Comparison of ENCODE assay signal across 13 mouse cellular contexts in genomic region chr17:79099866-79100265, GRCm38 (mm10). TPM values are rescaled to one million over a fixed set of nuclear protein-coding genes. Genes with fewer than 3 reads are reported as not detected.
DNase-seq lines count a peak whose midpoint lies in the region; ATAC-seq and TF ChIP-seq lines count a peak whose summit lies in the region.
"Had no signal": no experiment of that assay in that cellular context is flagged by ENCODE, and none has a peak within 500 bp of the region (broad histone marks: within the 10 kb centered on the region; RNA-seq: fewer than 3 reads in every experiment).

No protein-coding gene starts in this region.

- no peak overlapping the region; the same call in 1 of the 2 replicates for H3K27ac ChIP-seq in heart, postnatal 0 days (ENCODE audit: low read depth)
- no peak overlapping the region for H3K27ac ChIP-seq in heart, adult 2 months
- H3K27ac ChIP-seq in forebrain, embryonic 15.5 days (replicated peaks) = no peak overlapping the region
- H3K27ac ChIP-seq: hindbrain, embryonic 13.5 days had no signal

- no peaks in the 10 kb centered on the region for H3K79me2 ChIP-seq in heart, adult 2 months (replicated peaks; ENCODE audit: control insufficient read depth, insufficient read depth, low read length)
- no peaks in the 10 kb centered on the region for H3K79me2 ChIP-seq in C2C12 (ENCODE audit: control insufficient read depth, insufficient read depth)

- no peaks in the 10 kb centered on the region for H3K79me3 ChIP-seq in C2C12 (ENCODE audit: low read depth)

- TF ChIP-seq CTCF in heart, postnatal 0 days (IDR thresholded peaks at IDR 0.05; ENCODE audit: low read depth) = no peak
- TF ChIP-seq CTCF in heart, adult 2 months (IDR thresholded peaks at IDR 0.05) = no peak
- no peak for TF ChIP-seq CTCF in C2C12 (IDR thresholded peaks at IDR 0.05; ENCODE audit: control insufficient read depth, insufficient read depth, insufficient read length)

- WGBS in heart, postnatal 0 days = 62% methylated on average over 4 of the region's 4 CpGs
- whole genome bisulfite sequencing in heart, adult 2 months = 38% methylated on average over 4 of the region's 4 CpGs
- 83% methylated on average over 4 of the region's 4 CpGs for WGBS in forebrain, embryonic 15.5 days

- H3K4me2 ChIP-seq in heart, postnatal 0 days (ENCODE audit: low read depth, low read length) = no peak overlapping the region
- H3K4me2 ChIP-seq in forebrain, embryonic 15.5 days (replicated peaks) = no peak overlapping the region
- H3K4me2 ChIP-seq: hindbrain, embryonic 13.5 days had no signal

- no peak for TF ChIP-seq EP300 in heart, postnatal 0 days (IDR thresholded peaks at IDR 0.05; ENCODE audit: low read depth)
- no peak for TF ChIP-seq EP300 in heart, adult 2 months (IDR thresholded peaks at IDR 0.05; ENCODE audit: insufficient read depth, low read depth, low read length)

- no peak for TF ChIP-seq POLR2A in heart, adult 2 months (IDR thresholded peaks at IDR 0.05; ENCODE audit: insufficient read depth, low read depth, low read length)

- H3K36me3 ChIP-seq in heart, postnatal 0 days (replicated peaks; ENCODE audit: control insufficient read depth, insufficient read depth, low read length) = no peaks in the 10 kb centered on the region
- no peaks in the 10 kb centered on the region for H3K36me3 ChIP-seq in heart, adult 2 months (ENCODE audit: control insufficient read depth, insufficient read depth, low read length)
- no peaks in the 10 kb centered on the region for H3K36me3 ChIP-seq in C2C12 (ENCODE audit: control insufficient read depth, insufficient read depth)
- no peaks in the 10 kb centered on the region for H3K36me3 ChIP-seq in forebrain, embryonic 15.5 days
- H3K36me3 ChIP-seq: hindbrain, embryonic 13.5 days had no signal

- H3K4me1 ChIP-seq in heart, postnatal 0 days (ENCODE audit: control insufficient read depth, insufficient read depth) = no peaks in the 10 kb centered on the region
- peaks cover 2% of the 10 kb centered on the region; the same call in 1 of the 2 replicates for H3K4me1 ChIP-seq in heart, adult 2 months (ENCODE audit: control insufficient read depth, insufficient read depth, low read length)
- H3K4me1 ChIP-seq in forebrain, embryonic 15.5 days = no peaks in the 10 kb centered on the region
- H3K4me1 ChIP-seq: hindbrain, embryonic 13.5 days had no signal

- no peak for ATAC-seq in heart, postnatal 0 days (ENCODE audit: insufficient read depth, low read depth)
- no peak for ATAC-seq in forebrain, embryonic 15.5 days (replicated peaks)

- no peak overlapping the region for H3ac ChIP-seq in C2C12 (ENCODE audit: control insufficient read depth, insufficient read length, low read depth)

- no peaks in the 10 kb centered on the region for H3K27me3 ChIP-seq in heart, postnatal 0 days (ENCODE audit: control insufficient read depth, insufficient read depth, low read length)
- no peaks in the 10 kb centered on the region for H3K27me3 ChIP-seq in heart, adult 2 months (ENCODE audit: control insufficient read depth, insufficient read depth, low read length)
- no peaks in the 10 kb centered on the region for H3K27me3 ChIP-seq in C2C12 (ENCODE audit: control insufficient read depth, insufficient read depth, insufficient read length)
- H3K27me3 ChIP-seq in forebrain, embryonic 15.5 days = no peaks in the 10 kb centered on the region
- H3K27me3 ChIP-seq: hindbrain, embryonic 13.5 days had no signal

- peak; percentile 9 for DNase-seq in heart, postnatal 0 days (ENCODE audit: low spot score)
- no peak for DNase-seq in heart, adult 2 months
- peak; percentile 79 for DNase-seq in brain, adult 2 months (ENCODE audit: low read depth, low spot score)
- peak; percentile 16 to 43 for DNase-seq in thymus, adult 18-20 months
- no peak for DNase-seq in ovary, postnatal 10 days (ENCODE audit: low spot score)
- no peak for DNase-seq in urinary bladder, postnatal 4 days (ENCODE audit: low spot score in 2 of 2)
- DNase-seq: cerebellum, adult 18-20 months; layer of hippocampus, postnatal 36 days; liver; lung, postnatal 14 days had no signal

- no peak overlapping the region for H3K9ac ChIP-seq in heart, postnatal 0 days (replicated peaks; ENCODE audit: low read depth, low read length)
- H3K9ac ChIP-seq in heart, adult 2 months (ENCODE audit: low read depth, low read length) = no peak overlapping the region
- no peak overlapping the region for H3K9ac ChIP-seq in forebrain, embryonic 15.5 days (replicated peaks)
- H3K9ac ChIP-seq: hindbrain, embryonic 13.5 days had no signal

- no peaks in the 10 kb centered on the region for H3K9me3 ChIP-seq in heart, postnatal 0 days (replicated peaks; ENCODE audit: control insufficient read depth, low read length)
- no peaks in the 10 kb centered on the region for H3K9me3 ChIP-seq in forebrain, embryonic 15.5 days
- H3K9me3 ChIP-seq: hindbrain, embryonic 13.5 days had no signal

- H3K4me3 ChIP-seq in heart, postnatal 0 days (ENCODE audit: low read depth, low read length) = no peak overlapping the region
- no peak overlapping the region for H3K4me3 ChIP-seq in heart, adult 2 months
- no peak overlapping the region for H3K4me3 ChIP-seq in C2C12 (ENCODE audit: insufficient read depth, poor library complexity, severe bottlenecking)
- no peak overlapping the region for H3K4me3 ChIP-seq in forebrain, embryonic 15.5 days
- H3K4me3 ChIP-seq: hindbrain, embryonic 13.5 days had no signal

- intact Hi-C loops in heart, adult 2 months (cut with DNase I) = no loop called here

TF ChIP-seq in C2C12, 6 proteins besides CTCF, POLR2A, EP300 and RAD21:
- TF ChIP-seq FOSL1 (IDR thresholded peaks at IDR 0.05; ENCODE audit: insufficient read depth, low read length, poor library complexity, severe bottlenecking) (no peak), MAX (IDR thresholded peaks at IDR 0.05) (peak; percentile 24)

RNA-seq across cellular contexts. Expression of gene Qpct, which starts 48.2 kb away (rescaled TPM):
- total RNA-seq in heart, postnatal 0 days (2014; rRNA removed; ENCODE audit: low replicate concordance) = 8.2 and 26.3 TPM in 2 replicates
- polyA plus RNA-seq in heart, postnatal 0 days (2015; fragmentation: Nextera tagmentation; extraction: Ambion mirVana) = 21.2 TPM in 2 replicates
- 1 to 10 TPM; 5.0 to 5.1 TPM for total RNA-seq in heart, adult 2 months (2021)
- 4.7 and 10.6 TPM in 2 replicates for polyA plus RNA-seq in heart, adult 2 months (2012; rRNA removed)
- polyA plus RNA-seq in C2C12 (2012; fragmentation: generic; extraction: Trizol) = 0.71 TPM
- 12.2 and 13.7 TPM in 2 replicates for polyA plus RNA-seq in forebrain, embryonic 15.5 days (2015; fragmentation: Nextera tagmentation; extraction: Ambion mirVana)

Comparison
In these comparisons a context has a peak if more than half of its experiments do, and no peak if none do; other contexts are left out.
1. DNase-seq: peak in heart, postnatal 0 days (single experiment), brain, adult 2 months (single experiment) and thymus, adult 18-20 months (2 of 2); none in heart, adult 2 months (0 of 2), ovary, postnatal 10 days (single experiment) and urinary bladder, postnatal 4 days (0 of 2).